Mouse (Mus musculus): Measurements from ENCODE around the gene Pnldc1. TPM values are rescaled to one million over a fixed set of nuclear protein-coding genes. Genes with fewer than 3 reads are reported as not detected.
"Not testable (repeated sequence)": the region's sequence is repeated elsewhere in the genome, so short reads cannot be mapped to it uniquely, and the experiment has no call there.

Gene Pnldc1
- polyA plus RNA-seq, 1 experiment from 2014 or later: 2.0 TPM

GRCm38 (mm10) chr17:12931576-12931975, 21.5 kb upstream of the Pnldc1 start:
- peaks cover 20% of the 10 kb centered on the region for H3K36me3 ChIP-seq
- not testable (repeated sequence) for H3K27ac ChIP-seq (replicated peaks); DNase-seq (ENCODE audit: low spot score); H3K4me3 ChIP-seq; H3K27me3 ChIP-seq (ENCODE audit: low read depth, poor library complexity, severe bottlenecking); H3K4me1 ChIP-seq; H3K9me3 ChIP-seq (replicated peaks)
- WGBS: 86% methylated on average over 5 of the region's 5 CpGs

DNA sequence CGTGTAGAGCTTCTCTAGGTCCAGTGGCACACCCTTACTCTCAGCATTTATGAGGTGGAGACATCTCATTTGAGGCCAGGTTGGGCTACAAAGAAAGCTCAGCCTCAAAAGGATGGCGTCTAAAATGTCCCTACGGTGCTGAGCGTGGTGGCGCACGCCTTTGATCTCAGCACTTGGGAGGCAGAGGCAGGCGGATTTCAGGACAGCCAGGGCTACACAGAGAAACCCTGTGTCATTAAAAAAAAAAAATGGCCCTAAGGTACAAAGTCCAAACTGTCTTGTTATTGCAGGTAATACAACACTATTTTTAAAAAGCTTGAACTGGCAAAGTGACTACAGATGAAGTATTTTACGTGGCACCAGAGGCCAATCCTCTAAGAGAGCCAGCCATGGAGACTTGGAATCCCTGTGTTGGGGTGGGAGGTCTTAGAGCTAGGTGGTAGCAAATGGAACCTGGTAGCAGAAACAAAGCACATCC, 15.7 kb upstream of the Pnldc1 start:
- no peaks in the 10 kb centered on the region for H3K9me3 ChIP-seq (replicated peaks)
- 89% methylated on average over 8 of the region's 8 CpGs for WGBS
- DNase-seq (ENCODE audit: low spot score): no peak
- H3K27me3 ChIP-seq (ENCODE audit: low read depth, poor library complexity, severe bottlenecking): no peaks in the 10 kb centered on the region
- H3K4me1 ChIP-seq: no peaks in the 10 kb centered on the region
- no peak overlapping the region for H3K4me3 ChIP-seq
- H3K36me3 ChIP-seq: peaks cover 75% of the 10 kb centered on the region
- no peak overlapping the region for H3K27ac ChIP-seq (replicated peaks)

GRCm38 (mm10) chr17:12925001-12925400, 15.0 kb upstream of the Pnldc1 start:
- H3K4me3 ChIP-seq: no peak overlapping the region
- no peak for DNase-seq (ENCODE audit: low spot score)
- no peaks in the 10 kb centered on the region for H3K9me3 ChIP-seq (replicated peaks)
- H3K4me1 ChIP-seq: no peaks in the 10 kb centered on the region
- WGBS: 96% methylated on average over 3 of the region's 3 CpGs
- no peaks in the 10 kb centered on the region for H3K27me3 ChIP-seq (ENCODE audit: low read depth, poor library complexity, severe bottlenecking)
- peaks cover 82% of the 10 kb centered on the region for H3K36me3 ChIP-seq
- no peak overlapping the region for H3K27ac ChIP-seq (replicated peaks)

DNA sequence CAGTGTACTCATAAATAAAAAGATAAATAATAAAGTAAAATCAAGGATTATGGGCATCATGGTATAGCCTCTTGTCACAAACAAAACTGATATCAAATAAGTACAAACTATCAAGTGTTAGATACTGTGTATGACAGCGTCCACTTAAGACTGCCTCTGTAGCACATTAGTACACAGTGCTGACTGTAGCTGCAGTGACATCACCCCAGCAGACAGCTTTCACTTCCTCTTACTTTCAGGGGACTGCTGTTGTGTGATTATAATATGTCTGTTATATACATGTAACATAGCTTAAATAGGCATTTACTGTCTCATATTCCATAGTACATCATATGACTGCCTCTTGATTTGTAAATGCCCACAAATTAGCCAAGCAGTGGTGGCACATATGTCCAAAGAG, 11.0 kb upstream of the Pnldc1 start:
- peaks cover 10% of the 10 kb centered on the region for H3K4me1 ChIP-seq
- H3K4me3 ChIP-seq: no peak overlapping the region
- DNase-seq (ENCODE audit: low spot score): no peak
- 98% methylated on average over 1 of the region's 1 CpGs for WGBS
- H3K36me3 ChIP-seq: peaks cover 84% of the 10 kb centered on the region
- H3K9me3 ChIP-seq (replicated peaks): no peaks in the 10 kb centered on the region
- no peaks in the 10 kb centered on the region for H3K27me3 ChIP-seq (ENCODE audit: low read depth, poor library complexity, severe bottlenecking)
- H3K27ac ChIP-seq (replicated peaks): no peak overlapping the region

DNA sequence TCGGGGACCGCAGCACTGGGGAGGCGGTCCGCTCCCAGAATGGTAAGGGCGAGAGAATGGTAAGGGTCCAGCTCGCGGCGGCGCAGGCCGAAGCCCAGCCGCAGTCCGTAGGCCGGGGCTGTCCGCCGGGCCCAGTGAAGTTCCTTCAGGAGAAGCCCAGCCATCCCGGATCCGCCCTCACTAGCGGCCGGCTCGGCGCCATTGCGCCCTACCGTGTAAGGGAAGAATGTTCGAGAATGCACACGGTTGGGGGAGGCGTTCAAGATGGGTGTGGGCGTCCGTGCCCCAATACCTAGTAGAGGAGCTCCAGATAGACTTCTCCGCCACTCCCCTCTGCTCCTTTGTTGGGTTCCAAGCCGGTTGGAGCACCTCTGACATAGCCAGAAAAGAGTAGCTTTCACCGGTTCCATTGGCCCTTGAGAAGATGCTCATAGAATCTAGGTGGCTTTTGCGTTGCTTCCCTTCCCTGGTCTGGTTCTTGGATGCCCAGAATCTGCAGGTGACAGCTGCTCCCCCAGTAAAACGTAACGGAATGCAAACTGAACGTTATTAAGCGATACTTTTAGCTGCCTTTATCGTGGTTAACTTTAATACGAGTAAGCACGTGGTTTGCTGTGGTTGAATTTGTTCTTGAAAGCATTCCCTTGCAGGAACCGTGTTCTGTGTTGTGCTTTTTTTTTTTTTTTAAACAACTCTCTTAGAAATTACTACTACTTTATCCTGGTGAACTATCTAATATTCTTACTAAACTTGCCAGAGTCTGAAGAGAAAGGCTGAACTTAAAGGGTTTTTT, 6.8 kb upstream of the Pnldc1 start:
- WGBS: under 1% methylated on average over 40 of the region's 40 CpGs
- H3K36me3 ChIP-seq: peaks cover 73% of the 10 kb centered on the region
- peak overlapping the region; percentile 96 for H3K4me3 ChIP-seq
- peak overlapping the region; percentile 99 for H3K27ac ChIP-seq (replicated peaks)
- peaks cover 18% of the 10 kb centered on the region for H3K4me1 ChIP-seq
- no peak for DNase-seq (ENCODE audit: low spot score)
- no peaks in the 10 kb centered on the region for H3K27me3 ChIP-seq (ENCODE audit: low read depth, poor library complexity, severe bottlenecking)
- no peaks in the 10 kb centered on the region for H3K9me3 ChIP-seq (replicated peaks)

DNA sequence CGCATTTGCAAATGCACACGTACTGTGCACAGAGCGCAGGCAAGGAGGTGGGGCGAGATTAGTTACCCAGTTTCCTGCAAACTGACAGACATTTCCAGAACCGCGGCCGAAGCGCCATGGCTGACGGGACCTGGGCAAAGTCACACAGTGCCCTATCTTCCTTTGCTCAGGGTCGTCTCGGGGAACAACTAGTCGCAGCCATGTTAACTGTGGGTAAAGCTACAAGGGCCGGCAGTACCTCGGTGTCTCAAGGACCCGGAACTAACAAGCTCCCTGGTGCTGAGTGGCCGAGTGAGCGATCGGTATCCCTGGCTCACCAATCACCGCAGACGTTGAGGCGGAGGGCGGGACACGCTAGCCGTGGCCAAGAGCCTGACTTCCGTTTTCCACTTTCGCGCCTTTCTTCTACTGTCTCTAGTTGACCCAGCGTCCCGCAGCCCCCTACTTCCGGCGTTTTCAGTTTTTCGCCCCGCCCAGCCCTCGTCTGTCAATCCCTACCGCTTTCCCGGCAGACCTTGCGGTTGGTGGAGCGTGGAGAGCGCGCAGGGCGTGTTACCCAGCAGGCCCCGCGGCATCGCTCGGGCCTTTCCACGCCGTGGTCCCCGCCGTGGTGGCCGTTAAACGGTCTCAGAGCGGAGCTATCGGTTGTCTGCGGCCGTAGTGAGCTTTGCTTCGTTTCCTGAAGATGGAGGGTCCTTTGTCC, 6.0 kb upstream of the Pnldc1 start, which contains the start of gene Mrpl18:
Mrpl18 (minus strand) TSS at position 465 of the 703 bp plus-strand sequence.
- Histone ChIP-seq H3K4me1 (peaks cover 18% of the 10 kb centered on the region), H3K27me3 (ENCODE audit: low read depth, poor library complexity, severe bottlenecking) (no peaks in the 10 kb centered on the region), H3K27ac (replicated peaks) (peak within 1 kb of the TSS; percentile 99), H3K9me3 (replicated peaks) (no peaks in the 10 kb centered on the region), H3K36me3 (peaks cover 73% of the 10 kb centered on the region), H3K4me3 (peak within 1 kb of the TSS; percentile 96)
- DNase-seq (ENCODE audit: low spot score): peak; percentile 100
- under 1% methylated on average over 56 of the region's 56 CpGs for WGBS

GRCm38 (mm10) chr17:12915488-12915880, 5.5 kb upstream of the Pnldc1 start, which contains the start of gene Tcp1:
TSS of gene Tcp1 (plus strand) at chr17:12915701.
- Histone ChIP-seq H3K4me3 (peak within 1 kb of the TSS; percentile 96), H3K27ac (replicated peaks) (peak within 1 kb of the TSS; percentile 99), H3K4me1 (peaks cover 18% of the 10 kb centered on the region), H3K9me3 (replicated peaks) (no peaks in the 10 kb centered on the region), H3K36me3 (peaks cover 73% of the 10 kb centered on the region), H3K27me3 (ENCODE audit: low read depth, poor library complexity, severe bottlenecking) (no peaks in the 10 kb centered on the region)
- 2% methylated on average over 18 of the region's 18 CpGs for WGBS
- no peak for DNase-seq (ENCODE audit: low spot score)

DNA sequence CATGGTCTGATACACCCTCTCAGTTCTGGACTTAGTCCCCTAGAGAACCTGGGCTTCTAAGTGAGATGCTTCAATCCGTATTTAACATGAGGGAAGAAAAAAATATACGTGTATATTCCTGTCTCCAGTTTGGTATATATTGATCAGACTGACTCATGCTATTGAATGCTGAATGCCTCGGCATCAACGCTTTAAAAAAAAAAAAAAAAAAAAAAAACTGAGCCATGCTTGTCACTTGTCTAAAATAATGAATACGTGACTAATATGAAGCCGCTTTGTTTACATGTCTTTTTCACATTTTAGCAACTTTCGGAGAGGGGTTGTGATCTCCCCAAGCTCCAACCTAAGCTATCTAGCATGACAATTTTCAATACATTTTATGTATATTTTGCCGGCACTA, 361 bp upstream of the Pnldc1 start:
- WGBS: 91% methylated on average over 8 of the region's 8 CpGs
- no peaks in the 10 kb centered on the region for H3K9me3 ChIP-seq (replicated peaks)
- DNase-seq (ENCODE audit: low spot score): no peak
- peaks cover 64% of the 10 kb centered on the region for H3K36me3 ChIP-seq
- H3K27me3 ChIP-seq (ENCODE audit: low read depth, poor library complexity, severe bottlenecking): no peaks in the 10 kb centered on the region
- no peak overlapping the region for H3K27ac ChIP-seq (replicated peaks)
- H3K4me1 ChIP-seq: peaks cover 7% of the 10 kb centered on the region
- no peak overlapping the region for H3K4me3 ChIP-seq

GRCm38 (mm10) chr17:12906436-12906835, 3.6 kb downstream of the Pnldc1 start:
- no peak for DNase-seq (ENCODE audit: low spot score)
- no peaks in the 10 kb centered on the region for H3K27me3 ChIP-seq (ENCODE audit: low read depth, poor library complexity, severe bottlenecking)
- peaks cover 16% of the 10 kb centered on the region for H3K4me1 ChIP-seq
- 92% methylated on average over 9 of the region's 9 CpGs for WGBS
- H3K4me3 ChIP-seq: no peak overlapping the region
- peaks cover 60% of the 10 kb centered on the region for H3K36me3 ChIP-seq
- no peak overlapping the region for H3K27ac ChIP-seq (replicated peaks)
- H3K9me3 ChIP-seq (replicated peaks): no peaks in the 10 kb centered on the region

DNA sequence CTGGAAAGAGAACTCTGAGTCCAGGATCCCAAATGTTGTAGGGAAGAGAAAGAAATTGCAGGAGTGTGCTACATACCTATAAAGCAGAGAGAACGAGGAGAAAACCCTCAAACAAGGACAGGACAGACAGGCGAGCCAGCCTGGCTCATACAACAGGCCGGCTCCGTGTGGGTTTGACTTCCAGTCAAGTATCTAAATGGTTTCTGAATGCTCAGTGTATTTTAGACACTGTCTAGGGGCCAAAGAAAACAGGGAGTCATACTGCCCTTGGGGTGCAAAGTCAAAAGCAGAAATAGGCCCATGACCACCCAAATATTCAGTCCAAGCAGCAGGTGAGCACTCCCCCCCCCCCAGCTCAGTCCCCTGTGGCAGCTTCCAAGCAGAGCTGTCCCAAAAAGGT, 4.2 kb downstream of the Pnldc1 start:
- Histone ChIP-seq H3K4me1 (peaks cover 16% of the 10 kb centered on the region), H3K4me3 (no peak overlapping the region), H3K9me3 (replicated peaks) (no peaks in the 10 kb centered on the region), H3K36me3 (peaks cover 60% of the 10 kb centered on the region), H3K27me3 (ENCODE audit: low read depth, poor library complexity, severe bottlenecking) (no peaks in the 10 kb centered on the region), H3K27ac (replicated peaks) (no peak overlapping the region)
- no peak for DNase-seq (ENCODE audit: low spot score)
- 98% methylated on average over 4 of the region's 4 CpGs for WGBS

DNA sequence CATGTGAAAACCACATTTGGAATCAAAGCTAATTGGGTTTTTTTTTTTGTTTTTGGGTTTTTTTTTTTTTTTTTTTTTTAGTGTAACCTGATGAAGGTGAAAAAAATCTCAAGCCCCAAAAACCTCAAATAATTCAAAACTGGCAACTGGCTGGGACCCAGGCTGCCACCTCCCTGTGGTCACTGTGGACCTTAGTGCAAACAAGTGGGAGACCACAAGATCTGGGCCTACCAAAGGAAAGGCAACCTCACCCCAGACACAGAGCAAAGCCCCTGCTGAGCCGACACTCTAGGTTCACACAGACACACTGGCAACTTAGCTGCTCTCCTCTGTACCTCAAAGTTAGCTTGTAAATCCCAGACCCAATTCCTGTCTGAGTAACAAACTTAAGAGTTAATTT, 5.7 kb downstream of the Pnldc1 start:
- 77% methylated on average over 1 of the region's 1 CpGs for WGBS
- Histone ChIP-seq H3K4me1 (peaks cover 16% of the 10 kb centered on the region), H3K9me3 (replicated peaks) (no peaks in the 10 kb centered on the region), H3K4me3 (no peak overlapping the region), H3K27ac (replicated peaks) (no peak overlapping the region), H3K27me3 (ENCODE audit: low read depth, poor library complexity, severe bottlenecking) (no peaks in the 10 kb centered on the region), H3K36me3 (peaks cover 60% of the 10 kb centered on the region)
- DNase-seq (ENCODE audit: low spot score): no peak

DNA sequence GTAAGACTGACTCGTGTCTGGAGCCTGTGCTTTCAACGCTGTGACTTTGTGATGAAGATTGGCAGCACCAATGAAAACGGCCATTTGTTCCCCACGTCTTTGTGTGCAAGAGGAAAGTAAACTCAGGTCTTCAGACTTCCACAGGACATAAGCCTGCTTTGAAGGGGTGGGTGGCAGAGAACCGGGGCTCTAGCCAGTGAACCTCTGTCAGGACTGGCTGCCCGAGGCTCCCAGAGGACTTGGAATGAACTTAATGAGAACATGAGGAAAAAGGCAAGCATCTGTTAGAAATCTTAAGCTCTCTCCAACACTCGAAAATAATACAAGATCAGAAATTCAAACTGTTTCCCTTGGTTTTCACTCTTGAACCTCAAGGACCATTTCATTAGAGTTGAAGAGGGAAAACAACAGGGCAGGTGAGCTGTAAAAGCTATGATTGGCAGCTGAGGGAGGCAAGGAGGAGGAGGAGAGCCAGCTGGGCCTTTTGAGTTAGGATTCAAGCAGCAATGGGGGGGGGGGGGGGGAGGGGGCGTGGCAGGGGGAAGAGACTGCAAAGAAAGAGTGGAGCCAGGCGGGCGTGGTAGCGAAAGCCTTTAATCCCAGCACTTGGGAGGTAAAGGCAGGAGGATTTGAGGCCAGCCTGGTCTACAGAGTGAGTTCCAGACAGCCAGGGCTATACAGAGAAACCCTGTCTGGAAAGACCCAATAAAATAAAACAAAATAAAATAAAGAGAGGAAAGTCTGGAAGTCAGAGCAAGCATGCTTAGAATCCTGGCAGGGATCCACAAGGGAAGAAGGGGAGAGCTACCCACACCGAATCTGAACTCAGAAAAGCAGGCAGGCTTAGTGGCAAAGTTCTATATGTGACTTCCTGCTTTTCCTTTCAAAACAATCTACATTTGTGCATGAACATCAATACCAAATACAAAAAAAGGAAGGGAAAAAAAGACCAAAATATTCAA, 6.4 kb downstream of the Pnldc1 start:
- H3K36me3 ChIP-seq: peaks cover 65% of the 10 kb centered on the region
- H3K4me3 ChIP-seq: no peak overlapping the region
- peak overlapping the region; percentile 78 for H3K27ac ChIP-seq (replicated peaks)
- no peaks in the 10 kb centered on the region for H3K27me3 ChIP-seq (ENCODE audit: low read depth, poor library complexity, severe bottlenecking)
- DNase-seq (ENCODE audit: low spot score): peak; percentile 65
- H3K9me3 ChIP-seq (replicated peaks): no peaks in the 10 kb centered on the region
- peaks cover 16% of the 10 kb centered on the region for H3K4me1 ChIP-seq
- 29% methylated on average over 11 of the region's 12 CpGs for WGBS
